In the genomic region with DNA sequence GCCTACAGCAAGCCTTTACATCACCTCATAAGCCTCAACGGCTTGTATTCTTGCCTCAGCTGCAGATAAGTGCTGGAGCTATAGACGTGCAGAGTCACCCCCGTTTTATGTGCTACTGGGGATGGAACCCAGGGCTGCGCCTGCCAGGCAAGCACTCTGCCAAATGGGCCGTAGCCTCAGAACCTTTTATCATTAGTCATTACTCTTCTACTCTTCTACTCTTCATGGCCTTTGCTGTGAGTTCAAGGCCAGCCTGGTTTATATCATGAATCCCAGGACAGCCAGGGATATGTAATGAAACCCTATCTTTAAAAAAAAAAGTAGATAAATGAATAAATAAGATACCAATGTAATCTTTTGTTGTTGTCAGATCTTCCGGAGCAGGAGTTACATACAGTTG, we compare ENCODE assay signal across 7 mouse cellular contexts.
"Had no signal": no experiment of that assay in that cellular context is flagged by ENCODE, and none has a peak within 500 bp of the region (broad histone marks: within the 10 kb centered on the region; RNA-seq: fewer than 3 reads in every experiment).

No protein-coding gene starts in this region.

- DNase-seq: lung, adult 2 months; lung, postnatal 14 days; lung, postnatal 36 days; right cerebral cortex, postnatal 14 days; thymus, adult 2 months; thymus, postnatal 25 days; thymus, postnatal 4 days had no signal
